Mouse (Mus musculus): ENCODE data around the gene Ddb2. TPM values are rescaled to one million over a fixed set of nuclear protein-coding genes. Genes with fewer than 3 reads are reported as not detected.

Ddb2 gene
- polyA plus RNA-seq (2012; rRNA removed) = 13.2 and 13.7 TPM in 2 replicates

DNA sequence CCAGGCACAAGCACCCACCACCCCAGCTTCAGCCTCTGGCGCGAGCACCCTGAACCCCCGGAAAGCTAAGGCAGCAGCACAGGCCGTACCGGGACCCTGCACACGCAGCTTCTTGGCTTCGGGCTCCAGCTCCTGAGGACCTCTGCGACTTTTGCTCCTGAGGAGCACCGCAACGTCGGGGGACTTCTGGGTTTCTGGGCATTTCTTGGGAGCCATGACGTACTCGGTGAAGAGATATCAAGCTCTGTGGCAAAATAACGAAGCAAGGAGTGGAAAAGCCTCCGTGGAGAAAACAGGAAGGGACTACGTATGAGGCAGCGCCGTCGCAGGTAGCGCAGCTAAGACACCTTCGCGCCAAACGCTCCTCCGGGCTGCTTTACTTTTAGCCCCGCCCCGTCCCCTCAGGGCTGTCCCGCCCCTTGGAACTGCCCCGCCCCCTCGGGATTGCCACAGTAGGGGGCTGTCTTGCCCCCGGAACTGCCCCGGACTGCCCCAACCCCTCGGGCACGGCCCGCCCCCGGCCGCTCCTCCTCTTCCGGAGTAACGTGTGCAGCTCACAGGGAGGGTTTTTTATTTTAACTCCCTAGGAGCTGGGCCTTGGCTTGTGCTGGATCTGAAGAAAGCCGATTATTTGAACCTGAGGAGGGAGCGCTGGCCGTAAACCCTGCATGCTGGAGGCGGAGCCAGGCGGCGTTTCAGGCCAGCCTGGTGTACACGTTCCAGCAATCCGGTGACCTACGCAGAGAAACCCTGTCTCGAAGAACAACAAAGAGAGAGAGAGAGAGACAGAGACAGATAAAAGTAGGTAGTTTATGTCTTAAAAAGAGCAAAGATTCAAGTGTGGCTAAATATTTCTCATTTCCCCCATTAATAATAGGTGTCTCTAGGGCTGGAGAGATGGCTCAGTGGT is at the start of gene Ddb2:
Gene Ddb2, minus strand, starts transcription at position 382 of the 910 bp plus-strand sequence.
- H3K4me3 ChIP-seq (ENCODE audit: control insufficient read depth, low read depth, low read length) = peak within 1 kb of the TSS; percentile 96

DNA sequence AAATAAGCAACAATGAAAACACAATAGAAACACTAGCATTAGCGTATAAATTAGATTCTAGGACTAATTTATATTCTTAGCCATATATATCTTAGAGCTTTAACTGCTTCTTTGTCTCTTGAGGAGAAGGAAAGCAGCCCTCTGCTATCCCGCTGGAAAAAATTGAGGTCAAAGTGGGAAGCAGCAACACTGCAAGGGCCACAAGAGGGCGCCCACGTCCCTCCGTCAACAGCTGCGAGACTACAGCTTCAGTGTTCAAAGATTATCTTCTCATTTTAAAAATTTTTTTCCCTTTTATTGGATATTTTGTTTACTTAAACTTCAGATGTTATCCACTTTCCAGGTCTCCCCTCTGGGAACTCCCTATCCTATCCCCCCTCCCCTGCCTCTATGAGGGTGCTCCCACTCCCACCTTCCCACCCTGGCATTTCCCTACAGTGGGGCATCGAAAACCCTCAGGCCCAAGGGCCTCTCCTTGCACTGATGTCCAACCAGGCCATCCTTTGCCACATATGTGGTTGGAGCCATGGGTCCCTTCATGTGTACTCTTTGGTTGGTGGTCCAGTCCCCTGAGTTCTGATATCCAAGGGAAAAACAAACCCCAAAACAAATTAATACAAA is 49.2 kb upstream of the Ddb2 start:
- Histone ChIP-seq H3K36me3 (ENCODE audit: control insufficient read depth, insufficient read depth, low read length) (no peaks in the 10 kb centered on the region), H3K4me3 (ENCODE audit: control insufficient read depth, low read depth, low read length) (no peak overlapping the region), H3K27ac (ENCODE audit: control insufficient read depth, insufficient read depth, low read depth, low read length) (no peak overlapping the region), H3K4me1 (ENCODE audit: control insufficient read depth, insufficient read depth, low read length) (no peaks in the 10 kb centered on the region; the same call in 1 of the 2 replicates), H3K27me3 (ENCODE audit: control insufficient read depth, insufficient read depth, low read length) (no peaks in the 10 kb centered on the region)
- TF ChIP-seq CTCF (IDR thresholded peaks at IDR 0.05; ENCODE audit: control insufficient read depth, insufficient read depth, insufficient replicate concordance, low read depth, low read length) (peak; percentile 71; the same call in 1 of the 2 replicates), POLR2A (IDR thresholded peaks at IDR 0.05; ENCODE audit: control insufficient read depth, low read depth, low read length) (no peak)

More for the DNA sequence above, at the start of gene Ddb2:
- Histone ChIP-seq H3K4me1 (ENCODE audit: control insufficient read depth, insufficient read depth, low read length) (peaks cover 6% of the 10 kb centered on the region; the same call in 1 of the 2 replicates), H3K36me3 (ENCODE audit: control insufficient read depth, insufficient read depth, low read length) (no peaks in the 10 kb centered on the region), H3K27me3 (ENCODE audit: control insufficient read depth, insufficient read depth, low read length) (no peaks in the 10 kb centered on the region), H3K27ac (ENCODE audit: control insufficient read depth, insufficient read depth, low read depth, low read length) (peak within 1 kb of the TSS; percentile 94)
- TF ChIP-seq CTCF (IDR thresholded peaks at IDR 0.05; ENCODE audit: control insufficient read depth, insufficient read depth, insufficient replicate concordance, low read depth, low read length) (no peak), POLR2A (IDR thresholded peaks at IDR 0.05; ENCODE audit: control insufficient read depth, low read depth, low read length) (peak; percentile 46; the same call in 1 of the 2 replicates)

DNA sequence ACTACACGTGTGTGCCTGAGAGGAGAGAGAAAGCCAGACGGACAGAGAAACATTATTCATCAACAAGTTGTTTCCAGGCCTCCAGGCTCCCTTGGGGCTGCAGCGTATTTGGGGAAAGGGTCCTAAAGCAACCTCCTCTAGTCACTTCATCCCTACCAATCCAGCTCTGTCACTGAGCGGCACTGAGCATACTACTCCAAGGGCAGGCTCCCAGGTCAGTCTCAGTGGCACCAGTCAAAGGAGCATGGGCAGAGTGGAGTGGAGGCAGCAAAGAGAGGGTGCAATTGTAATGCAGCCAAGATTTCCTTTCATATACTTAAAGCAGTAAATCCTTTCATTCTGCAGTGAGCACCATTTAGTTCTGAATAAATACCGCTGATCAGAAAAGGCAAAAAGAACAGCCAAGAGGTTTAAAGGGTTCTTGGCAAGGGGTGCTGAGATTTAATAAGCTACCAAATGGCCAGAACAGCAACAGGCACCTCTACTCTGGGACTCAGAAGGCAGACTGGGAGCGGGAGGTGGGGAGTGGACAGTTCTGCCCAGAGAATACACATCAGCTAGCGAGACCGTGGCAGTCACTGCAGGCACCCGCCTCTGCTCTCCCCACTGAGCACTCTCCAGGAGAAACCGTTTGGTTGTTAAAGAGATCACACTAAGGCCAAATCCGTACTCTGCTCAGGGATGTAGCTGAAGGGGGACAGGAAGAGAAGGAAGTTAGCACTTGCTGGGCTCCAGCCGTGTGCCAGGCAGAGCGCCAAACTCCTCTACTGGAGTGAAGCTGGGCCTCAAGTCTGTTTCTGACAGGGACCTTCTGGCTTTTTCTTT is 47.8 kb upstream of the Ddb2 start:
- Histone ChIP-seq H3K4me1 (ENCODE audit: control insufficient read depth, insufficient read depth, low read length) (no peaks in the 10 kb centered on the region; the same call in 1 of the 2 replicates), H3K36me3 (ENCODE audit: control insufficient read depth, insufficient read depth, low read length) (no peaks in the 10 kb centered on the region), H3K4me3 (ENCODE audit: control insufficient read depth, low read depth, low read length) (no peak overlapping the region), H3K27me3 (ENCODE audit: control insufficient read depth, insufficient read depth, low read length) (no peaks in the 10 kb centered on the region), H3K27ac (ENCODE audit: control insufficient read depth, insufficient read depth, low read depth, low read length) (no peak overlapping the region)
- TF ChIP-seq POLR2A (IDR thresholded peaks at IDR 0.05; ENCODE audit: control insufficient read depth, low read depth, low read length) = no peak
- TF ChIP-seq CTCF (IDR thresholded peaks at IDR 0.05; ENCODE audit: control insufficient read depth, insufficient read depth, insufficient replicate concordance, low read depth, low read length) = no peak

DNA sequence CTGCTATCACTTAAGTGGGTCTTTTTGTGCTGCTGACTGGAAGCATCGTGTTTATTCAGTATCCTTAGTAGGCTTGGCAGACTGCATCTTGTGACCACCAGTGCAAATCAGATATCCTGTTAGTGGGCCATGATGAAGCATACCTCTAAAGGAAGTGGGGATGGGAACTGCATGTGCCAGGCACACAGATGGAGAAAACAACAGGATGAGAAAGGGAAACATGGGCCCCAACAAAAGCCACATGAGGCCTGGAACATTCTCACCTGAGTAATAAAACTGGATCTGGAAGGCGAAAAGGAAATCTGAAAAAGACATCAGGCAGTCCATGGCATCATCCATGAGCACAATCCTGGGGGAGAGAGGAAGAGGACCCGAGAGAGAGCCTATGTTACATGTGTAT is 47.2 kb upstream of the Ddb2 start:
- Histone ChIP-seq H3K27ac (ENCODE audit: control insufficient read depth, insufficient read depth, low read depth, low read length) (no peak overlapping the region), H3K36me3 (ENCODE audit: control insufficient read depth, insufficient read depth, low read length) (no peaks in the 10 kb centered on the region)

DNA sequence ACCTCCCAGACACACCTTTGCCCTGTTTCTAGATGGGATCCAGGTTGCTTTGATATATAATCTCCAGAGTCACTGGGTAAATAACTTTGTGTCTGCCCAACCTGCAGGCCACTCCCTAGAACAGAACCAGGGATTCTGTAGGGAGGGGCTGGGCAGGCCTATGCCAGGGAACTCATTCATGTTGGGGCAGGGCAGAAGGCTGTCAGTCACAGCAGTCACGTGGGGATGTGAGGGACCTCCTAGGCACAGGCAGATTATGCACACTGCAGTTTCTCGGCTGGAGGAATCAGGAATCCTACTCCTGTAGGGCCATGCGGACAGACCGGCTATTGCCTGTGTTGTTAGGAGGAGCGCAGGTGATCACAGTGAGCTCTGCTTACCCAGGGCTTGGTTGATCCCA is 44.6 kb upstream of the Ddb2 start:
- Histone ChIP-seq H3K4me1 (ENCODE audit: control insufficient read depth, insufficient read depth, low read length) (no peaks in the 10 kb centered on the region; the same call in 1 of the 2 replicates), H3K27ac (ENCODE audit: control insufficient read depth, insufficient read depth, low read depth, low read length) (no peak overlapping the region), H3K4me3 (ENCODE audit: control insufficient read depth, low read depth, low read length) (no peak overlapping the region), H3K27me3 (ENCODE audit: control insufficient read depth, insufficient read depth, low read length) (no peaks in the 10 kb centered on the region), H3K36me3 (ENCODE audit: control insufficient read depth, insufficient read depth, low read length) (no peaks in the 10 kb centered on the region)
- no peak for TF ChIP-seq POLR2A (IDR thresholded peaks at IDR 0.05; ENCODE audit: control insufficient read depth, low read depth, low read length)
- no peak for TF ChIP-seq CTCF (IDR thresholded peaks at IDR 0.05; ENCODE audit: control insufficient read depth, insufficient read depth, insufficient replicate concordance, low read depth, low read length)

More for the DNA sequence above, 47.2 kb upstream of the Ddb2 start:
- H3K27me3 ChIP-seq (ENCODE audit: control insufficient read depth, insufficient read depth, low read length) = no peaks in the 10 kb centered on the region
- TF ChIP-seq POLR2A (IDR thresholded peaks at IDR 0.05; ENCODE audit: control insufficient read depth, low read depth, low read length) (no peak), CTCF (IDR thresholded peaks at IDR 0.05; ENCODE audit: control insufficient read depth, insufficient read depth, insufficient replicate concordance, low read depth, low read length) (no peak)
- no peak overlapping the region for H3K4me3 ChIP-seq (ENCODE audit: control insufficient read depth, low read depth, low read length)
- no peaks in the 10 kb centered on the region; the same call in 1 of the 2 replicates for H3K4me1 ChIP-seq (ENCODE audit: control insufficient read depth, insufficient read depth, low read length)

DNA sequence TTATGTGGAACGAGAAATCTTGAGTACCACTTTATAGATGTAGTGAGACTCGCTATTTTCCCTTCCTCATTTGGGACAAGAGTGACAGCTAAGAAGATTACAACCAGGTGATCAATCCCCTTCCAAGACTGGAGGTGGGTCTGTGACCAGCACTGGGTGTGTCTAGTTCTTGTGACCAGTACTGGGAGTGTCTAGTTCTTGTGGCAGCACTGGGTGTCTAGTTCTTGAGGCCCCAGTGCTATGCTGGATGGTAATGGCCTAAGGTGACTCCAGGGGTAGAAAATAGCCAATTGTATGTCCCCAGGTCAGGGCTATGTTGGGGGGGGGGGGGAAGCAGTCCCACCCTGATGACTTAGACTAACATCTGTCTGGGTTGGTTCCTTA is 42.6 kb upstream of the Ddb2 start:
- H3K36me3 ChIP-seq (ENCODE audit: control insufficient read depth, insufficient read depth, low read length) = peaks cover 2% of the 10 kb centered on the region
- H3K4me3 ChIP-seq (ENCODE audit: control insufficient read depth, low read depth, low read length) = no peak overlapping the region
- no peaks in the 10 kb centered on the region for H3K27me3 ChIP-seq (ENCODE audit: control insufficient read depth, insufficient read depth, low read length)
- no peaks in the 10 kb centered on the region for H3K4me1 ChIP-seq (ENCODE audit: control insufficient read depth, insufficient read depth, low read length)
- TF ChIP-seq CTCF (IDR thresholded peaks at IDR 0.05; ENCODE audit: control insufficient read depth, insufficient read depth, insufficient replicate concordance, low read depth, low read length) (no peak), POLR2A (IDR thresholded peaks at IDR 0.05; ENCODE audit: control insufficient read depth, low read depth, low read length) (no peak)
- H3K27ac ChIP-seq (ENCODE audit: control insufficient read depth, insufficient read depth, low read depth, low read length) = no peak overlapping the region
